Mouse (Mus musculus) forebrain, postnatal 0 days (tissue): ENCODE results near the gene Skp1a. TPM values are rescaled to one million over a fixed set of nuclear protein-coding genes. Genes with fewer than 3 reads are reported as not detected.

Experiments used
- ATAC-seq: fragments of 200-750 bp; cut with Nextera tagmentation; 2 replicates; pipeline ENCODE4 v1.8.0; 2017; ENCODE audit warnings: mild to moderate bottlenecking, moderate library complexity
- DNase-seq: peaks from one replicate; pipeline ENCODE4 v3.0.0-alpha.2; 2015
- H3K27ac ChIP-seq: fragments of 300-500 bp; sonication (generic); 2 replicates; pipeline ENCODE4 v1.5.1; 2014; ENCODE audit warnings: low read depth, mild to moderate bottlenecking, antibody characterized with exemption, low read length, moderate library complexity, mixed read lengths
- H3K27me3 ChIP-seq: fragments of 300-500 bp; sonication (generic); 2 replicates; pipeline ENCODE4 v1.6.1; 2014; ENCODE audit warnings: mild to moderate bottlenecking, low read length, mixed read lengths; ENCODE audit not compliant: insufficient read depth
- H3K36me3 ChIP-seq: fragments of 300-500 bp; sonication (generic); 2 replicates; pipeline ENCODE4 v1.6.1; 2014; ENCODE audit warnings: mild to moderate bottlenecking, moderate library complexity; ENCODE audit not compliant: insufficient read depth
- H3K4me1 ChIP-seq: fragments of 300-500 bp; sonication (generic); 2 replicates; pipeline ENCODE4 v1.6.1; 2014; ENCODE audit warnings: antibody characterized with exemption; ENCODE audit not compliant: insufficient read depth
- H3K4me2 ChIP-seq: fragments of 300-500 bp; sonication (generic); 2 replicates; pipeline ENCODE4 v1.6.1; 2014; ENCODE audit warnings: low read depth, mild to moderate bottlenecking, moderate library complexity
- H3K4me3 ChIP-seq: fragments of 300-500 bp; sonication (generic); 2 replicates; pipeline ENCODE4 v1.5.1; 2014; ENCODE audit warnings: low read depth, low read length, mixed read lengths
- H3K9ac ChIP-seq: fragments of 300-500 bp; sonication (generic); 2 replicates; pipeline ENCODE4 v1.6.1; 2014; ENCODE audit warnings: mild to moderate bottlenecking
- H3K9me3 ChIP-seq: fragments of 300-500 bp; sonication (generic); 2 replicates; pipeline ENCODE4 v1.6.1; 2016; ENCODE audit warnings: low read length
- CTCF ChIP-seq: sonication (generic); IDR thresholded peaks from 2 replicates; pipeline ENCODE4 v1.5.1; 2016; ENCODE audit warnings: antibody characterized with exemption, control low read depth, low read depth
- WGBS: fragments of 180-500 bp; shearing (Covaris S2); extraction: QIAGEN DNeasy Blood & Tissue Kit; methylation state at CpG from one replicate; pipeline ENCODE4 v1.1.7; 2014; 5-methylcytosine and 5-hydroxymethylcytosine counted together
- polyA plus RNA-seq: library from polyadenylated mRNA; unstranded; fragments of >200 nt; fragmentation: Nextera tagmentation; extraction: Ambion mirVana; gene quantifications from 2 replicates; pipeline ENCODE4 v1.2.1, GENCODE M21; 2015
- total RNA-seq: library from RNA; depleted of rRNA; stranded (reverse); fragments of >200 nt; gene quantifications from 2 replicates; pipeline ENCODE4 v1.2.3, GENCODE M21; 2014

Skp1a gene
- total and polyA plus RNA-seq, 2 experiments from 2014 or later: 767 to 1,355 TPM

DNA sequence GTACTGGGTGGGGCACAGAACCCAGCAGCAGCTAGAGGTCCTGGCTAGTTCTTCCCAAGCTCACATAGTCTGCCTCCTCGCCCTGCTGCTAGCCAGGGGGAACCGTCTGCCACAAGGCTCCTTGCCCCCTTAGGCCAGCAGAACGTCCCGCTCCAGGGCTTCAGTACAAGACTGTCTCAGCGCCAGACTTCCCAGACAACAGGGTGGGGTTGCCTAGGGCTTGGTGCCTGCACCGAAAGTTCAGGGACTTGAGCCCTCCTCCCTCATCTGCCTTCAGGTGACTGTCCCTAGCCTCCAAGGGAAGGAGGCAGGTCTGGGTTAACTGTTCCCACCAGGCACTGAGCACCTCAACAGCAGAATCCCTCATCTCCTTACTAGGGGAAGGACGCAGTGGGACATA is 33.1 kb downstream of the Skp1a start:
- 80% methylated on average over 7 of the region's 7 CpGs for WGBS
- no peak for TF ChIP-seq CTCF
- Histone ChIP-seq H3K9me3 (no peaks in the 10 kb centered on the region), H3K4me2 (no peak overlapping the region), H3K27me3 (no peaks in the 10 kb centered on the region), H3K4me3 (no peak overlapping the region), H3K27ac (no peak overlapping the region), H3K36me3 (no peaks in the 10 kb centered on the region), H3K9ac (no peak overlapping the region), H3K4me1 (no peaks in the 10 kb centered on the region)
- no peak for DNase-seq
- no peak for ATAC-seq

DNA sequence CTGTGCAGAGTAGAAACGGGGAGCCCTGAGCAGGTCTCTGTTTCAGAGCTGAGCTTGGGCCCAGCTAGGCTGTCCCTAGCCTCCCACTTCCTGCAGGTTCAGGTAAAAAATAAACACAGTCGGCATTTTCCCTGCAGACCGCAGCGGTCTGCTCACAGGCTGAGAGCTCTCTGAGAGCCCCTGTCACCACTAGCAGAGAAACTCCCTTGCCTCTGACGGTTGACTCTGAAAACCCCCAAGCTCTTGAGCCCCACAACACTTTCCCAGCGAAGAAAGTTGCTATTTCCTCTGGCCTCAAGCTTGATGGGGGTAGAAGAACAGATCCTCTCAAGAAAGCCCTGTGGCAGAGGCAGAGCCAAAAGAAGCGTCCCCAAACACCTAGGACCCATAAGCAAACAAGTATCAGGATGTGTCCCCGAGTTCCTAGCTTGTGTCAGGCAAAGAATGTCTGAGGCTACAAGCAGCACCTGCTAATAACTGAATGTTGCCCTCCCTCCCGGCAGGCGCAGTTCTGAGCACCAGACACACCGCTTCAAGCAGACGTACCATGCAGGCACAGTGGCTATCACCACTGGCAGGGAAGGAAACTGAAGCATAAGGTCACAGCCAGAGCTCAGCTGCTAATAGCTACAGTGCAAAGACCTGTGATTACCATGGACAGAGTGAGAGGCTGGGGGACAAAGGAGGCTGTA is 34.0 kb downstream of the Skp1a start:
- no peak for TF ChIP-seq CTCF
- H3K9me3 ChIP-seq: no peaks in the 10 kb centered on the region
- no peaks in the 10 kb centered on the region for H3K27me3 ChIP-seq
- WGBS: 74% methylated on average over 12 of the region's 12 CpGs
- no peak overlapping the region for H3K4me3 ChIP-seq
- no peaks in the 10 kb centered on the region for H3K4me1 ChIP-seq
- H3K27ac ChIP-seq: no peak overlapping the region
- H3K36me3 ChIP-seq: no peaks in the 10 kb centered on the region
- no peak overlapping the region for H3K9ac ChIP-seq
- no peak for ATAC-seq
- no peak overlapping the region for H3K4me2 ChIP-seq
- no peak for DNase-seq

DNA sequence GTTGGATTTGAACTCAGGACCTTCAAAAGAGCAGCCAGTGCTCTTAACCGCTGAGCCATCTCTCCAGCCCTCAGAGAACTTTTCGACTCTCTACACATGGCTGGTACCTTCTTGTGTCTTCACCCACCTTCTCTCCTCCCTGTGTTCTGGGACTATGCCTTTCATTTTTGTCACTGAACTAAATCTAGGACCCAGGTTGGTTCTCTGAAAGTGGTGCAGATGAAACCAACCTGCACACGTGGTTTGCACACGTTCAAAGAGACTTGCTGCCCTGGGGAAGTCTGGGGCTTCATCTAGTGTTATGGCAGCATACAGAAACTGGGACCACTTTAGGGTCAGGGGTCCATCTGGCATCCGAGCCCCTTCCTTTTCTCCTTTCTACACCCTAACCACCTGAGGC is 35.5 kb downstream of the Skp1a start:
- H3K4me1 ChIP-seq: no peaks in the 10 kb centered on the region
- ATAC-seq (no peak), DNase-seq (no peak)
- 92% methylated on average over 5 of the region's 5 CpGs for WGBS
- H3K27ac ChIP-seq: no peak overlapping the region
- H3K36me3 ChIP-seq: no peaks in the 10 kb centered on the region
- H3K4me2 ChIP-seq: no peak overlapping the region
- H3K9me3 ChIP-seq: no peaks in the 10 kb centered on the region
- H3K9ac ChIP-seq: no peak overlapping the region
- H3K4me3 ChIP-seq: no peak overlapping the region
- no peaks in the 10 kb centered on the region for H3K27me3 ChIP-seq
- no peak for TF ChIP-seq CTCF

DNA sequence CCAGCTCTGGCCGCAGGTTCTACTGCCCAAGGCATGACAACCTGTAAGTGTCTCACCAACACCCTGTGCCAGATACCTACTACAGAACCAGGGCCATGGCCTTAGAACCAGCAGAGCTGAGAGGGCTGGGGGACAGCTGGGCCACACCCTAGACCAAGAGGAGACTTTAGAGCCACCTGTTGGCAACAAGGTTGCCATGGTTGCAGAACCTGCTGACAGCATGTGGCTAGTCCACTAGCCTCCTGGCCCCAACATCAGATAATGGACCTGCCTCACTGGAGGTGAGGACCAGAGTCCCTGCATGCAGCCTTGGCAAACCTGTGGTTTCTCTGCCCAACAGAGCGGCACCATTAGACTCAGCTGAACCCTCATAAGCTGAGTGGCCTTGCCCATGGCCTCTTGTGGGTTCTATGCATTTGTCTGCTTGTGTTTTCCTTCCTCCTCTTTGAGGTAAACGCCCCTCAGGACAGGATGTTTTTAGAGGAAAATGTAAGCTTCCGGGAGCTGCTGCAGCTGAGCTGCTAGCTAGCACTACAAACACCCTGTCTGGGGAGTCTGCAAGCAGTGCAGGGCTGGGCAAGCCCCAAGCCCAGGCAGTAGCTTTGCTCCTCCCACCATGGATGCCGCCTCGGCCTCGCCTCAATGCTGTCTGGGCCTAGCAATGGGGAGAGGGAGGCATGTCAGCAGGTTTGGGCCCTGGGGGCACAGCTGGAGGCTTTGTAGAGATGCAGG is 36.5 kb downstream of the Skp1a start:
- Histone ChIP-seq H3K27me3 (no peaks in the 10 kb centered on the region), H3K4me1 (no peaks in the 10 kb centered on the region), H3K4me2 (no peak overlapping the region), H3K4me3 (no peak overlapping the region), H3K36me3 (no peaks in the 10 kb centered on the region), H3K9ac (no peak overlapping the region), H3K9me3 (no peaks in the 10 kb centered on the region), H3K27ac (no peak overlapping the region)
- no peak for ATAC-seq
- no peak for TF ChIP-seq CTCF
- DNase-seq: no peak
- 68% methylated on average over 7 of the region's 7 CpGs for WGBS

DNA sequence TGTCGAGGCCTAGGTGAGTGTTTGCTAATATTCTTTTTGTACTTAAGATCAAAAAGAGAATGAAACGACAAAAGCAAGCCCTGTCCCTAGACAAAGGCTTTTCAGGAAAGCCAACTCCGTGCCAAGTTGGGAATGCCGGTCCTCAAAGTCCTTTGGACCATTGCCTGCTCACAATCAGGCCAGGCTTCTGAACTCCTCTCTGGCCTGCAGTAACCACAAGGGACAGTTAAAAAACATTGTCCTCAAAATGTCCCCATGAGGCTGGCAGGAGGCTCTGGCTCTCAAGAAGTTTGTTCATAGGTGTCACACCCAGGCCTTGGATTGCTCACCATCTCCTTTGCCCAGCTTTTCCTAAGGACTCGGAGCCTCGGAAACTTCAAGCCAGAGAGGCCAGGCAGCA is 38.0 kb downstream of the Skp1a start:
- no peak for DNase-seq
- ATAC-seq: no peak
- Histone ChIP-seq H3K36me3 (no peaks in the 10 kb centered on the region), H3K4me1 (no peaks in the 10 kb centered on the region), H3K9me3 (no peaks in the 10 kb centered on the region), H3K9ac (no peak overlapping the region), H3K4me2 (no peak overlapping the region), H3K4me3 (no peak overlapping the region), H3K27me3 (no peaks in the 10 kb centered on the region), H3K27ac (no peak overlapping the region)
- no peak for TF ChIP-seq CTCF
- 66% methylated on average over 6 of the region's 6 CpGs for WGBS

DNA sequence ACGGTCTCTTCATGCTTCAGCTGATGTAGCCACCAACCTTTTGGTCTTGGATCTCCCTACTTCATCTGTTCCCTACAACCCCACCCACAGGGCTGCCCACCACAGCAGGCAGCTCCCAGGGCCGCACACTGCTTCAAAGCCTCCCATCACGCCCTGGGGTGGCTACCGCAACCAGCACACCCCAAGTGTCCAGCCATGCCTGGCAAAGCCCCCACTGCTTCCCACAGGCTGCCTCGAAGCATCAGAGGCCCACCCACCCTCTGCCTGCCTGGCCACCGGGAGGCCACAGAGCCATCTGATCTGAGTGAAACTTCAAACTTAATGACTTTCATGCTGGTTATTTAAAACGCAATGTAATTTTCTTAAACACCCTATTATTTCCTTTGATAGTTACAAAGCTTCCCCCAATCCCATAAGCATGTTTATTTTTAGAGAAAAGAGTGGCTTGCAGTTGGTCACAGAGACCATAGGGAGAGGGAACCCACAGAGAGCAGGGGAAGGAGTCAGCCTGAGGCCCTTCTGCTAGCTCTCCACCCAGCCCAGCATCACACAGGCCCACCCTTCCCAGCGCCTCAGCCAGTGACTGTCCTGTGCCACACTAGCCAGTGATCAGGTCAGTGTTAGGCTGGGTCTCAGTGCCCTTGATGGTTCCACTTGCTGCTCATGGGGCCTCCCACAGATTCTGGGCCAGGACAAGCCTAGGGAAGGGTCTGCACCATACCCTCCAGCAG is 40.1 kb downstream of the Skp1a start:
- H3K9me3 ChIP-seq: no peaks in the 10 kb centered on the region
- no peak overlapping the region for H3K9ac ChIP-seq
- no peak for TF ChIP-seq CTCF
- DNase-seq (no peak), ATAC-seq (no peak)
- no peak overlapping the region for H3K4me2 ChIP-seq
- H3K4me3 ChIP-seq: no peak overlapping the region
- WGBS: 82% methylated on average over 8 of the region's 8 CpGs
- no peaks in the 10 kb centered on the region for H3K4me1 ChIP-seq
- no peaks in the 10 kb centered on the region for H3K27me3 ChIP-seq
- no peak overlapping the region for H3K27ac ChIP-seq
- H3K36me3 ChIP-seq: no peaks in the 10 kb centered on the region

DNA sequence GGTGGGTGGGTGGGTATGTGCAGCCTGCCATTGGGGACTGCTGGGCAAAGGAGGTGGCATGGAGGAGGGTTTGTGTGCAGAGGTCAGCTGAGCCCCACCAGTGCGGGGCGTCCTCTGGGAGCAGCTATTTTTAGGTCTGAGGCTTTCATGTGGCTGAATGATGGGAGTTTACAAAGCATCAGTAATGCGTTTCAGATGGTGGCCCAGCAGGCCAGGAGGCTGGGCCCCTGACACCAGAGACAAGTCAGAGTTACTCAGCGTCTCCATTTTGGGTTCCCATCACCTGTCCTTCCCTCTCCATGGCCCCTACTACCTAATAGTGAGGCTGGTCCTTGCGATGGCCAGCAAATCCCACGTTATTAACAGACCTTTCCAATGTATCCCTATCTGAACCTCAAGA is 40.8 kb downstream of the Skp1a start:
- no peak for TF ChIP-seq CTCF
- no peak for ATAC-seq
- Histone ChIP-seq H3K27me3 (no peaks in the 10 kb centered on the region), H3K9ac (no peak overlapping the region), H3K27ac (no peak overlapping the region), H3K4me3 (no peak overlapping the region), H3K4me1 (no peaks in the 10 kb centered on the region), H3K4me2 (no peak overlapping the region), H3K36me3 (no peaks in the 10 kb centered on the region), H3K9me3 (no peaks in the 10 kb centered on the region)
- 67% methylated on average over 6 of the region's 6 CpGs for WGBS
- no peak for DNase-seq
